Mouse (Mus musculus) stomach, postnatal 0 days (tissue): ENCODE data around the gene Foxp1.

Experiments used
- CTCF ChIP-seq: IDR thresholded peaks from 2 replicates; pipeline ENCODE4 v1.5.1; 2016; ENCODE audit warnings: antibody characterized with exemption, low read depth, mild to moderate bottlenecking, moderate library complexity
- EP300 ChIP-seq: optimal IDR thresholded peaks from 2 replicates; pipeline ENCODE3; 2016; ENCODE audit warnings: antibody characterized with exemption

GRCm38 (mm10) chr6:99235588-99235987 is 286.9 kb downstream of the Foxp1 start:
- TF ChIP-seq CTCF, result no peak
- no peak for TF ChIP-seq EP300
